Mouse (Mus musculus): ENCODE data around the gene Slc16a9.
"Not testable (repeated sequence)": the region's sequence is repeated elsewhere in the genome, so short reads cannot be mapped to it uniquely, and the experiment has no call there.

Slc16a9 gene

GRCm38 (mm10) chr10:70244921-70245558, at the start of gene Slc16a9:
Gene Slc16a9, plus strand, starts transcription at chr10:70245100.
- peak; percentile 88 to 89 for DNase-seq

GRCm38 (mm10) chr10:70195279-70195678, 49.6 kb upstream of the Slc16a9 start:
- DNase-seq, result peak in 1 of 2 experiments; percentile 59

DNA sequence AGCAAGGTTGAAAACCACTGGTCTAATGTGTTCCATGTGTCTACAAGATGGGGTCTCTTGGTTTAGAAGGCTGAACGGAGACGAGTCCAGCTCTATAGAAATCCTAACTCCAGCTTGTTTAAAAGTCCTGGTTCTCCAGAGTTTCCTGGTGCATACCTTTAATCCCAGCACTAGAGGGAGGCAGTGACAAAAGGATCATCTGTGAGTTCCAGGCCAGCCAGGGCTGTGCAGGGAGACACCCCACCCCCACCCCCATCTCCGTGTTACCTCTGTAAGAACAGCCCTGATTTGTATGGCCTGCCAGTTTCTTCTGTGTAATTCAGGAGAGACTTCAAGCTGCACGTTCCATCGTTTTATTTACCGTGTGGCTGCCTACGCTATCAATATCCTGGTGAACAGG, 49.1 kb upstream of the Slc16a9 start:
- DNase-seq, result peak; percentile 43 to 64

- peak; percentile 57 to 58 for DNase-seq
These were observed 48.2 kb upstream of the Slc16a9 start for GRCm38 (mm10) chr10:70196666-70197065.

DNA sequence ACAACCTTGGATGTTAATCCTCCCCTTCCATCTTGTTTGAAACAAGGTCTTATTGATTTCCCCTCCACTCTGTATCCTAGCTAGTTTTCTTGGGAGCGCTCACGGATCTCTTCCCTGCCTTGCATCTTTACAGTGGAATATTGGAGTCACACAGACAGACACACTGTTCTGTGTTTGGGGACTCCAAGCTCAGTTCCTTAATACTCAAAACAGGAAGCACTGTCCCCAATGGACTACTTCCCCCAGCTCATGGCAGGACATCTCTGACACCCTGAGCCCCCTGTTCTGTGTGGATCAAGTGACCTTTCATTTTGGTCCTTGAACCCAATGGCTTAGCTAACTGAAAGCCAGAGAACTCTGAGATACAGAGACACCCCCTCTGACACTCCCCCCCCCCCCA, 47.3 kb upstream of the Slc16a9 start:
- no peak for DNase-seq

GRCm38 (mm10) chr10:70198012-70198411, 46.9 kb upstream of the Slc16a9 start:
- DNase-seq, result no peak

- no peak for DNase-seq
These were observed 45.9 kb upstream of the Slc16a9 start for GRCm38 (mm10) chr10:70198951-70199463.

DNA sequence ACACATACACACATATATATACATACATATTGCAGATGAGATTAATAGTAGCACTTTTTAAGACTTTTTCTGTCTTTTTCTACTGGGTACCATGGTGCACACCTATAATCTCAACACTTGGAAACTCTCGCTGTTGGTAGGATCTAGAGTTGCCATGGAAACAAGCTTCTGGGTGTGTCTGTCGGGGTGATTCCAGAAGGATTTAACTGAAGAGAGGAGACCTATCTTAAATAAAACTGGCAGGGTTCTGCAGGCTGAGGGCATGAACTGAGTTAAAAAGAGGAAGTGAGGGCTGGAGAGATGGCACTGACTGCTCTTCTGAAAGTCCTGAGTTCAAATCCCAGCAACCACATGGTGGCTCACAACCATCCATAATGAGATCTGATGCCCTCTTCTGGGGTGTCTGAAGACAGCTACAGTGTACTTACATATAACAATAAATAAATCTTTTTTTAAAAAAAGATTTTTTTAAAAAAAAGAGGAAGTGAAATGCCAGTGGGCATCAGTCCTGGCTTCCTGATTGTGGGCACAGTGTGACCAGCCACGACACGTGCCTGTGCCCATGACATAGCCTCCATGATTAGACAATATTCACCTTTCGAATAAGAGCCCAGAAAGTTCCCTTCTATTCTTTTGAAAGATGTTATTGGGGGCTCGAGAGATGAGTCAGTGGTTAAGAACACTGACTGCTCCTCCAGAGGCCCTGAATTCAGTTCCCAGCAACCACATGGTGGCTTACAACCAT, 45.3 kb upstream of the Slc16a9 start:
- no peak for DNase-seq

DNA sequence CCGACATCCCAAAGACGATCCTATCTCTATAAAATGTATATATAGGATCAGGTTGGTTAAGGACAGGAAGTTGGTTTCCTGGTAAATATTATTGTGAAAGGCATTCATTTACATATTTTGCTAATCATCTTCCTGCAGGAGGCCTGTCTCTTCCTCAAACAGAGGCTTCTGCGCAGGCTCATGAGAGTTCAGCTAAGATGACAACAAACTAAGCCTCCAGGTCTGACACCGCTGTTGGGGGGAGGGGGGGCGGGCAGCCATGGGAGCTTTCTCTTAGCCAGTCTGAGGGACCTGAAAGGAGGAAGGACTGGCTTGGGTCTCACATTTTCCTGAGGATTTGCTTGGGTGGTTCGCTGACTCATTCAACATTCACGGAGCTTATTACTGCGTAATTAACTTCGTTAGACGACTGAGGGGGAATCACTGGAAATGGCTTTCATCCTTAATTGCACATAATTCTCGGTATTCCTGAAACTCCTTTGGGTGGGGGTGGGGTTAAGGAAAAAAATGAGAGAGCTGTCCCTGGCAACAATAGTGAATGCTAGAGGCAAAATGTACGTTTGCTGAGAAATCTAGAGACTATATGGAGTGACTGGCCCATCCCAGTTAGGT, 43.9 kb upstream of the Slc16a9 start:
- DNase-seq, result no peak

DNA sequence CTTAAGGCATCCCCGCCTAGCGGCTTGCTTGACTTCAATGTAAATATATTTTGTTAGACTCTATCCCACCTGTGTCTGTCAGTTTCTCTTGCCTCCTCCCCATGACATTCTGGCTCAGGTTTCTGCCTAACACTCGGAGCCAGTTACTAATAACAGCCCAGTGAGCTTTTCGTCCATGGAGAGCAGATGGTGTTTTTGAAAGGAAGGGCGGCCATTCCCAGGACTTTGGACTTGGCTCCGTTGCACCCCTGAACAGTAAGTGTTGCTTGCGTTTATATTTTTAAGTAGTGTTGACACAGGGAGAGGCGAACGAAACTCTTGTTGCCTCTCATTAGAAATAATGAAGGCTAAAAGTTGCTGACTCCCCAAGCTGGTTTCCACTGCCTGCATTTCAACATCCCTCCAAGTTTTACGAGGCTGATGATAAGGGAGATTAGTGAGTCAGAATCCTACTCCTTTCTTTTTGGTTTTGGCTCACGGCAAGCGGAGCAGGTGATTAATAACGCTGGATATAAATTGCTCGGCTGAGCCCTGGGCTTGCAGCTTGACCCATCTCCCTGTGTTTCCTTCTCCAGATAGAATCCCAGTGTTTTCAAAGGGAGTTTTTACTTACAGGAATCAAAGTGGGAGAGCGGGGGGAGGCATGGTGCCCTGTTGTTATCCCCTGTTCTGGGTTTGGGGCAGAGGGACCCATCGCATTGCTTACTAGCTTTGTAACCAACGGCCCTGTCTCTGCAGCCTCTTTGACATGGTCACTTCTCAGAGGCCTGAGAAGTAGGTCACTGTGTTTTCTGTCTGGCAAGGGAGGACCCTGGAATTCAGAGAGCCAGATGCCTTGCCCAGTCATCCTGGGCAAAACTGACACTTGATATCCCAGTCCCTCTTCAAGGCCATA, 40.1 kb upstream of the Slc16a9 start, which contains the start of gene Mrln:
Mrln (plus strand) TSS at position 160 of the 895 bp plus-strand sequence.
- peak; percentile 48 to 65 for DNase-seq

DNA sequence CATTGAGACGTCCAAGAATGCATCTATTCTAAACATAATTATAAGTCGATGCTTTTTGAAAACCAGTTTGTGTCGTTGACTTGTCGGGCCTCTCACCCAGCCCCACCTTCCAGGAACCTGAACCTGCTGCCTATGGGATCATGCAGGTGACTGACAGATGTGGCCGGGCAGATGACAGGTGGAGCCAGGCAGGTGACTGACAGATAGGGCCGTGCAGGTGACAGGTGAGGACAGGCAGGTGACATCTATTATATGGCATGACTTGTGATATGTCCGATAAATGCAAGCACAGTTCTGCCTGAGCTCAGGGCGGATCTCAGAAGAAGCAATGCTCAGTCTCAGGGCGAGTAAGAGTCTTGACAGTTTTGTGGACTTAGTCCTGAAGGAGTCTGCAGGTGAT, 33.6 kb upstream of the Slc16a9 start:
- no peak for DNase-seq

DNA sequence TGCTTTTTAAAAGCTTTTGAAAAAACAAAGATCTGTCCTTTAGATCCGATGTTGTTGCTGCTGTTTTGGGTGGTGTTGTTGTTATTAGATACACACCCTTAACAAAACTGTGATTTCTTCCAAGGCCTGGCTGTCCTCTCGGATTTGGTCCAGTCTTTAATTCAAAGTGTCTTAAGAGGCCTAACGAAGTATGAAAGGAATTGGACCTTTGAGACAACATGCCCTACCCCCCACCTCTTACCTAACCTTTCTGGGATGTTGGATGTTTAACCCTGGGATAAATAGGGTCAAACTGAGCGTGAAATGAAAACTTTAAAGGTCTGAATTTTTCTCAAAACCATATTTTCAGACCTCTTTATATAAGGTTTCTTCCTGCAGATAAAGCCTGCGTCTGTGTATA, 23.9 kb upstream of the Slc16a9 start:
- DNase-seq, result peak; percentile 73 to 88

- DNase-seq, result not testable (repeated sequence)
These were observed 22.7 kb upstream of the Slc16a9 start for GRCm38 (mm10) chr10:70222231-70222630.

GRCm38 (mm10) chr10:70224571-70224970, 20.3 kb upstream of the Slc16a9 start:
- peak; percentile 60 to 91 for DNase-seq

- DNase-seq, result peak; percentile 44 to 63
These were observed 19.1 kb upstream of the Slc16a9 start for GRCm38 (mm10) chr10:70225760-70226159.

DNA sequence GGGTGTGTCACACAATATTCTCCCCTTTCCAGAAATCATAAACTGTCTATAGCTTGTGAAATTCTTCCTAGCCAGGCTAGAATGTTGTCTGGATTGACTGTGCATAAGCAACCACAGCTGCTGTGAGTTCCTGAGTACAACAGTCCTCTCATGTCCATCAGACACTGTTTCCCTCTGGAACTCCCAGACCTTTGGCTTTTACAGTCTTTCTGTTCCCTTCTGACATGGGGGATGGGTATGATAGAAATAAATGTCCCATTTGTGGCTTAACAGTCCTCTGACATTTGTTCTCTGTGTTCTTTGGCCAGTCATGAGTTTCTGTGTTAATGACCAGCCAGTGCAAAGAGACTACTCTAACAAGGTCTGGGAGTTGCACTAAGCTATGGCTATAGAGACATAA, 18.3 kb upstream of the Slc16a9 start:
- DNase-seq, result peak in 1 of 2 experiments; percentile 74

DNA sequence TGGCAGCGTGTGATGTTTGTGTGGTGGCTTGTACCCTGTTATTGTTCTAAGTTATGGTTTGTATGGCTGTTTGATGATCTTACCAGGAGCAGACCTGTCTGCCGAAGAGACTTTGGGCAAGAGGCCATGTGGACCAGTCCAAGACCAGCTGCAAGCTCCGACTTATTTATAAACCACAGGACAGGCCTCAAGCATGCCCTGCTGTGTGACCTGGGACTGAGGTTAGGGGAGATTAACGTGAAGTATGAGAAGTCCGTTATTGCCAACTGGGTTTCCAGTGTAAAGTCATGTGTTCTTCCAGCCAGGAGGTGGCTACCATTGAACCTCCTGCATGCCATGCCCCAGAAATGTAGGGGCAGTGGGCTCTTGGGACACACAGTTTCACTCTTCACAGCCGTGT, 14.5 kb upstream of the Slc16a9 start:
- DNase-seq, result no peak

- DNase-seq, result peak in 1 of 2 experiments; percentile 69
These were observed 7.0 kb upstream of the Slc16a9 start for GRCm38 (mm10) chr10:70237936-70238335.

- peak; percentile 71 to 81 for DNase-seq
These were observed 2.0 kb upstream of the Slc16a9 start for GRCm38 (mm10) chr10:70242751-70243444.

- DNase-seq, result peak in 1 of 2 experiments; percentile 53
These were observed 652 bp downstream of the Slc16a9 start for GRCm38 (mm10) chr10:70245559-70245945.

GRCm38 (mm10) chr10:70246076-70246475, 1.2 kb downstream of the Slc16a9 start:
- peak; percentile 67 to 70 for DNase-seq

DNA sequence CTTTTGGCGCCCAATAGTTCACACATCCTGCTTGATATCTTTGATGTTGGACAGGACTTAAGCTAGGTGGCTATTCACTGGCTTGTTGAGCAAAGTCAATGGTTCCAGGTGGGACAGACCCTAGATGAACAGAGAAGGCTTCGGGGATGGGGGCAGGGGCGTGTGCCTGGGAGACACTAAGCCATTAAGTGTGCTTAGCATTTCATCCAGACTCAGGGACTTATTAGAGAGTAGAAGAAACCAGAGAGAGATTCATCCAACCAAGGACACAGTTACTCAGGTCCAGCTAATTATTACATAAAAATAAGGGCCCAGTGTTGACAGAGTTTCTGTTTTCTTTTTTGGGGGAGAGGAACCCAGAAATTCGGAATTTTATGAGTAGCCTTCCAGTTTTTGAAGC, 5.5 kb downstream of the Slc16a9 start:
- DNase-seq, result no peak

Measured in kidney, postnatal 36 days (tissue).